Mouse (Mus musculus) C2C12 (cell line): Measurements from ENCODE around the gene A930004D18Rik.

Experiments used
- CTCF ChIP-seq: IDR thresholded peaks from one replicate; pipeline ENCODE4 v1.5.1; 2011; ENCODE audit not compliant: control insufficient read depth, insufficient read depth, insufficient read length
- FOSL1 ChIP-seq: IDR thresholded peaks from one replicate; pipeline ENCODE4 v1.8.0; 2011; ENCODE audit warnings: mild to moderate bottlenecking, low read length; ENCODE audit not compliant: poor library complexity, insufficient read depth, severe bottlenecking
- MYOG ChIP-seq: IDR thresholded peaks from one replicate; pipeline ENCODE4 v1.6.1; 2011; ENCODE audit not compliant: control insufficient read depth, insufficient read length; ENCODE audit errors: extremely low read depth
- USF1 ChIP-seq: IDR thresholded peaks from one replicate; pipeline ENCODE4 v1.6.1; 2011; ENCODE audit warnings: low read depth, mild to moderate bottlenecking, control low read depth, moderate library complexity

- TF ChIP-seq CTCF, result no peak
- no peak for TF ChIP-seq USF1
- no peak for TF ChIP-seq MYOG
- TF ChIP-seq FOSL1, result no peak
Observed at GRCm38 (mm10) chr2:18060396-18060795, 22.9 kb upstream of the A930004D18Rik start.
